In genomic region chr12:113220447-113220846, GRCm38 (mm10) we compare ENCODE assay signal across 9 mouse cellular contexts. TPM values are rescaled to one million over a fixed set of nuclear protein-coding genes. Genes with fewer than 3 reads are reported as not detected.
DNase-seq lines count a peak whose midpoint lies in the region; ATAC-seq lines count a peak whose summit lies in the region.
"Had no signal": no experiment of that assay in that cellular context is flagged by ENCODE, and none has a peak within 500 bp of the region (broad histone marks: within the 10 kb centered on the region; RNA-seq: fewer than 3 reads in every experiment).

No protein-coding gene starts in this region.

- no peak overlapping the region for H3K27ac ChIP-seq in limb, embryonic 12.5 days
- no peak overlapping the region for H3K27ac ChIP-seq in midbrain, embryonic 13.5 days
- H3K27ac ChIP-seq: neural tube, embryonic 12.5 days had no signal

- H3K4me1 ChIP-seq in limb, embryonic 12.5 days (replicated peaks), result no peaks in the 10 kb centered on the region
- no peaks in the 10 kb centered on the region for H3K4me1 ChIP-seq in midbrain, embryonic 13.5 days (replicated peaks)
- H3K4me1 ChIP-seq: neural tube, embryonic 12.5 days had no signal

- H3K9ac ChIP-seq in limb, embryonic 12.5 days (replicated peaks), result no peak overlapping the region
- no peak overlapping the region for H3K9ac ChIP-seq in midbrain, embryonic 13.5 days (replicated peaks)
- H3K9ac ChIP-seq: neural tube, embryonic 12.5 days had no signal

- no peak overlapping the region for H3K4me2 ChIP-seq in limb, embryonic 12.5 days
- no peak overlapping the region for H3K4me2 ChIP-seq in midbrain, embryonic 13.5 days (replicated peaks)
- H3K4me2 ChIP-seq: neural tube, embryonic 12.5 days had no signal

- no peaks in the 10 kb centered on the region for H3K27me3 ChIP-seq in limb, embryonic 12.5 days
- no peaks in the 10 kb centered on the region for H3K27me3 ChIP-seq in midbrain, embryonic 13.5 days
- H3K27me3 ChIP-seq: neural tube, embryonic 12.5 days had no signal

- 45% methylated on average over 4 of the region's 4 CpGs for WGBS in limb, embryonic 12.5 days
- WGBS in midbrain, embryonic 13.5 days, result 43% methylated on average over 4 of the region's 4 CpGs

- peak; percentile 89 for DNase-seq in heart, adult 11 months
- no peak for DNase-seq in heart, postnatal 25 days (ENCODE audit: low spot score)
- peak; percentile 50 for DNase-seq in cerebellum, postnatal 36 days
- peak; percentile 59 to 72 for DNase-seq in heart, adult 18-20 months
- DNase-seq in kidney, adult 18-20 months, result peak; percentile 68
- peak; percentile 81 to 83 for DNase-seq in spleen, postnatal 36 days (ENCODE audit: low spot score in 2 of 2)

- H3K4me3 ChIP-seq in limb, embryonic 12.5 days (replicated peaks), result no peak overlapping the region
- no peak overlapping the region for H3K4me3 ChIP-seq in midbrain, embryonic 13.5 days (replicated peaks)
- H3K4me3 ChIP-seq: neural tube, embryonic 12.5 days had no signal

- intact Hi-C loops in heart, postnatal 25 days (cut with DNase I), result loop anchor here (5.0 kb wide), 3 partner anchors 267 to 762 kb away; partner anchors contain the start of gene Adam6b

- H3K9me3 ChIP-seq in limb, embryonic 12.5 days, result no peaks in the 10 kb centered on the region
- no peaks in the 10 kb centered on the region for H3K9me3 ChIP-seq in midbrain, embryonic 13.5 days
- H3K9me3 ChIP-seq: neural tube, embryonic 12.5 days had no signal

- no peaks in the 10 kb centered on the region for H3K36me3 ChIP-seq in limb, embryonic 12.5 days
- no peaks in the 10 kb centered on the region for H3K36me3 ChIP-seq in midbrain, embryonic 13.5 days
- H3K36me3 ChIP-seq: neural tube, embryonic 12.5 days had no signal

- ATAC-seq in limb, embryonic 12.5 days (ENCODE audit: insufficient number of reproducible peaks, insufficient read depth, low FRiP score, low TSS enrichment, low read depth), result peak; percentile 40
- peak; percentile 16 for ATAC-seq in midbrain, embryonic 13.5 days

RNA-seq across cellular contexts. Expression of gene Tmem121, which starts 34.7 kb away (rescaled TPM):
- total RNA-seq in heart, postnatal 25 days (2021), result under 1 TPM in 1 of 2 experiments, not detected in 1; 0.17 TPM
- not detected for total RNA-seq in heart, adult 18-20 months (2021)
- 17.5 and 18.7 TPM in 2 replicates for polyA plus RNA-seq in limb, embryonic 12.5 days (2016; fragmentation: Nextera tagmentation; extraction: Ambion mirVana)
- 24.7 and 30.2 TPM in 2 replicates for polyA plus RNA-seq in midbrain, embryonic 13.5 days (2015; fragmentation: Nextera tagmentation; extraction: Ambion mirVana)
